Mouse (Mus musculus) liver, embryonic 15.5 days (tissue): ENCODE results near the gene Dpf1. TPM values are rescaled to one million over a fixed set of nuclear protein-coding genes. Genes with fewer than 3 reads are reported as not detected.

Experiments
- ATAC-seq: fragments of 200-750 bp; cut with Nextera tagmentation; 2 replicates; pipeline ENCODE4 v1.8.0; 2017; ENCODE audit warnings: moderate number of reproducible peaks, mild to moderate bottlenecking, moderate library complexity; ENCODE audit not compliant: insufficient read depth
- H3K27ac ChIP-seq: fragments of 300-500 bp; sonication (generic); replicated peaks from 2 replicates; pipeline ENCODE4 v1.5.1; 2015; ENCODE audit warnings: mild to moderate bottlenecking, inconsistent platforms
- H3K27me3 ChIP-seq: fragments of 300-500 bp; sonication (generic); 2 replicates; pipeline ENCODE4 v1.6.1; 2015; ENCODE audit warnings: mild to moderate bottlenecking, inconsistent platforms
- H3K36me3 ChIP-seq: fragments of 300-500 bp; sonication (generic); replicated peaks from 2 replicates; pipeline ENCODE4 v1.6.1; 2015; ENCODE audit warnings: moderate library complexity, mild to moderate bottlenecking, inconsistent platforms
- H3K4me1 ChIP-seq: fragments of 300-500 bp; sonication (generic); replicated peaks from 2 replicates; pipeline ENCODE4 v1.6.1; 2015; ENCODE audit warnings: inconsistent platforms
- H3K4me2 ChIP-seq: fragments of 300-500 bp; sonication (generic); 2 replicates; pipeline ENCODE4 v1.6.1; 2015; ENCODE audit warnings: moderate library complexity, mild to moderate bottlenecking, inconsistent platforms
- H3K4me3 ChIP-seq: fragments of 300-500 bp; sonication (generic); replicated peaks from 2 replicates; pipeline ENCODE4 v1.5.1; 2015; ENCODE audit warnings: mild to moderate bottlenecking, inconsistent platforms
- H3K9ac ChIP-seq: fragments of 300-500 bp; sonication (generic); 2 replicates; pipeline ENCODE4 v1.6.1; 2015; ENCODE audit warnings: moderate library complexity, mild to moderate bottlenecking, inconsistent platforms
- H3K9me3 ChIP-seq: fragments of 300-500 bp; sonication (generic); replicated peaks from 2 replicates; pipeline ENCODE4 v1.6.1; 2016; ENCODE audit warnings: inconsistent platforms
- WGBS: fragments of 180-500 bp; shearing (Covaris S2); methylation state at CpG from one replicate; pipeline ENCODE4 v1.1.7; 2015; ENCODE audit warnings: mixed read lengths; ENCODE audit not compliant: insufficient replicate concordance; 5-methylcytosine and 5-hydroxymethylcytosine counted together
- polyA plus RNA-seq: library from polyadenylated mRNA; unstranded; fragments of >200 nt; fragmentation: Nextera tagmentation; extraction: Ambion mirVana; gene quantifications from 2 replicates; pipeline ENCODE4 v1.2.1, GENCODE M21; 2015

Dpf1 gene
- polyA plus RNA-seq, 1 experiment from 2014 or later, result 2.3 TPM

- Histone ChIP-seq H3K27me3 (no peaks in the 10 kb centered on the region), H3K4me1 (peaks cover 68% of the 10 kb centered on the region), H3K4me2 (no peak overlapping the region), H3K36me3 (peaks cover 15% of the 10 kb centered on the region), H3K27ac (peak overlapping the region; percentile 24; the same call in 1 of the 2 replicates), H3K4me3 (no peak overlapping the region), H3K9ac (no peak overlapping the region), H3K9me3 (no peaks in the 10 kb centered on the region)
- no peak for ATAC-seq
- 66% methylated on average over 6 of the region's 6 CpGs for WGBS
Observed at GRCm38 (mm10) chr7:29335841-29336671, 32.3 kb downstream of the Dpf1 start.

- no peaks in the 10 kb centered on the region for H3K27me3 ChIP-seq
- H3K4me1 ChIP-seq, result peaks cover 76% of the 10 kb centered on the region
- no peaks in the 10 kb centered on the region for H3K9me3 ChIP-seq
- H3K27ac ChIP-seq, result peak overlapping the region; percentile 88
- H3K36me3 ChIP-seq, result peaks cover 9% of the 10 kb centered on the region; the same call in 1 of the 2 replicates
- H3K9ac ChIP-seq, result no peak overlapping the region
- H3K4me3 ChIP-seq, result no peak overlapping the region
- no peak overlapping the region; the same call in 1 of the 2 replicates for H3K4me2 ChIP-seq
- WGBS, result 57% methylated on average over 9 of the region's 9 CpGs
- no peak for ATAC-seq
Observed at GRCm38 (mm10) chr7:29336795-29337319, 33.1 kb downstream of the Dpf1 start.

- WGBS, result 66% methylated on average over 2 of the region's 2 CpGs
- no peak for ATAC-seq
- Histone ChIP-seq H3K4me1 (peaks cover 85% of the 10 kb centered on the region), H3K4me2 (peak overlapping the region; percentile 69), H3K27me3 (no peaks in the 10 kb centered on the region), H3K4me3 (0 out of 2 replicates have a peak overlapping the region, but pooled peaks have one; percentile 39), H3K9me3 (no peaks in the 10 kb centered on the region), H3K9ac (0 out of 2 replicates have a peak overlapping the region, but pooled peaks have one; percentile 15), H3K27ac (peak overlapping the region; percentile 88), H3K36me3 (peaks cover 1% of the 10 kb centered on the region; the same call in 1 of the 2 replicates)
Observed at GRCm38 (mm10) chr7:29337766-29338165, 34.0 kb downstream of the Dpf1 start.

- Histone ChIP-seq H3K4me1 (peaks cover 87% of the 10 kb centered on the region), H3K36me3 (no peaks in the 10 kb centered on the region), H3K4me2 (peak overlapping the region; percentile 69), H3K4me3 (peak overlapping the region; percentile 39), H3K9me3 (no peaks in the 10 kb centered on the region), H3K27ac (peak overlapping the region; percentile 88), H3K9ac (peak overlapping the region; percentile 37; the same call in 1 of the 2 replicates), H3K27me3 (no peaks in the 10 kb centered on the region)
- 22% methylated on average over 9 of the region's 9 CpGs for WGBS
- ATAC-seq, result peak; percentile 61
Observed at GRCm38 (mm10) chr7:29338351-29338919, 34.7 kb downstream of the Dpf1 start.

GRCm38 (mm10) chr7:29338984-29339679 is 35.4 kb downstream of the Dpf1 start:
- Histone ChIP-seq H3K27ac (peak overlapping the region; percentile 88), H3K4me1 (peaks cover 91% of the 10 kb centered on the region), H3K4me2 (peak overlapping the region; percentile 69)

GRCm38 (mm10) chr7:29340247-29340646 is 36.5 kb downstream of the Dpf1 start:
- no peak for ATAC-seq
- Histone ChIP-seq H3K36me3 (no peaks in the 10 kb centered on the region), H3K9ac (no peak overlapping the region), H3K4me2 (peak overlapping the region; percentile 69; the same call in 1 of the 2 replicates), H3K4me1 (peaks cover 83% of the 10 kb centered on the region), H3K27ac (peak overlapping the region; percentile 88), H3K27me3 (no peaks in the 10 kb centered on the region), H3K4me3 (no peak overlapping the region), H3K9me3 (no peaks in the 10 kb centered on the region)
- WGBS, result 75% methylated on average over 9 of the region's 9 CpGs

More at GRCm38 (mm10) chr7:29338984-29339679, 35.4 kb downstream of the Dpf1 start:
- Histone ChIP-seq H3K36me3 (no peaks in the 10 kb centered on the region), H3K9me3 (no peaks in the 10 kb centered on the region), H3K4me3 (peak overlapping the region; percentile 39), H3K27me3 (no peaks in the 10 kb centered on the region), H3K9ac (peak overlapping the region; percentile 37; the same call in 1 of the 2 replicates)
- WGBS, result 16% methylated on average over 14 of the region's 14 CpGs
- peak; percentile 86 for ATAC-seq

- H3K27me3 ChIP-seq, result no peaks in the 10 kb centered on the region
- no peak overlapping the region for H3K9ac ChIP-seq
- H3K9me3 ChIP-seq, result no peaks in the 10 kb centered on the region
- no peak overlapping the region; the same call in 1 of the 2 replicates for H3K4me2 ChIP-seq
- peaks cover 77% of the 10 kb centered on the region for H3K4me1 ChIP-seq
- WGBS, result 75% methylated on average over 8 of the region's 8 CpGs
- no peak for ATAC-seq
- H3K4me3 ChIP-seq, result no peak overlapping the region
- H3K36me3 ChIP-seq, result no peaks in the 10 kb centered on the region
- H3K27ac ChIP-seq, result no peak overlapping the region; the same call in 1 of the 2 replicates
Observed at GRCm38 (mm10) chr7:29340838-29341237, 37.1 kb downstream of the Dpf1 start.

GRCm38 (mm10) chr7:29341722-29342121 is 38.0 kb downstream of the Dpf1 start:
- Histone ChIP-seq H3K4me3 (no peak overlapping the region), H3K9ac (no peak overlapping the region), H3K4me1 (peaks cover 70% of the 10 kb centered on the region), H3K4me2 (peak overlapping the region; percentile 15; the same call in 1 of the 2 replicates), H3K36me3 (no peaks in the 10 kb centered on the region), H3K27me3 (no peaks in the 10 kb centered on the region), H3K9me3 (no peaks in the 10 kb centered on the region), H3K27ac (0 out of 2 replicates have a peak overlapping the region, but pooled peaks have one; percentile 20)
- WGBS, result 58% methylated on average over 12 of the region's 12 CpGs
- ATAC-seq, result no peak

- Histone ChIP-seq H3K27me3 (no peaks in the 10 kb centered on the region), H3K27ac (0 out of 2 replicates have a peak overlapping the region, but pooled peaks have one; percentile 29), H3K4me1 (peaks cover 61% of the 10 kb centered on the region), H3K9ac (peak overlapping the region; percentile 8; the same call in 1 of the 2 replicates), H3K36me3 (no peaks in the 10 kb centered on the region; the same call in 1 of the 2 replicates), H3K9me3 (no peaks in the 10 kb centered on the region), H3K4me2 (no peak overlapping the region), H3K4me3 (no peak overlapping the region)
- ATAC-seq, result no peak
- WGBS, result 22% methylated on average over 8 of the region's 8 CpGs
Observed at GRCm38 (mm10) chr7:29342489-29343092, 38.8 kb downstream of the Dpf1 start.

- peaks cover 50% of the 10 kb centered on the region for H3K4me1 ChIP-seq
Observed at GRCm38 (mm10) chr7:29343746-29344145, 40.0 kb downstream of the Dpf1 start.

More at GRCm38 (mm10) chr7:29343746-29344145, 40.0 kb downstream of the Dpf1 start:
- Histone ChIP-seq H3K27ac (no peak overlapping the region), H3K9ac (no peak overlapping the region), H3K27me3 (no peaks in the 10 kb centered on the region), H3K9me3 (no peaks in the 10 kb centered on the region), H3K36me3 (peaks cover 4% of the 10 kb centered on the region; the same call in 1 of the 2 replicates), H3K4me2 (no peak overlapping the region), H3K4me3 (no peak overlapping the region)
- 83% methylated on average over 7 of the region's 7 CpGs for WGBS
- no peak for ATAC-seq
